ENCODE assay signal across 8 mouse cellular contexts in genomic region chr4:128428303-128429107, GRCm38 (mm10).
DNase-seq lines count a peak whose midpoint lies in the region; ATAC-seq and TF ChIP-seq lines count a peak whose summit lies in the region.

No protein-coding gene starts in this region.

- H3K27me3 ChIP-seq in lung, postnatal 0 days (replicated peaks; ENCODE audit: insufficient read depth, low read length) = no peaks in the 10 kb centered on the region

- peak; percentile 31 for DNase-seq in embryo, embryonic 10 days (ENCODE audit: low spot score)
- no peak for DNase-seq in embryo, embryonic 9.5 days (ENCODE audit: extremely low spot score)
- peak; percentile 61 to 73 for DNase-seq in frontal cortex, postnatal 36 days (ENCODE audit: low spot score in 2 of 2)
- DNase-seq in kidney, adult 11 months = peak; percentile 39
- peak; percentile 52 for DNase-seq in lung, postnatal 0 days (ENCODE audit: low spot score)
- peak; percentile 43 for DNase-seq in right cerebral cortex, postnatal 25 days
- no peak for DNase-seq in adipocyte (ENCODE audit: low spot score)
- DNase-seq in gastrocnemius, postnatal 14 days = no peak

- intact Hi-C loops in gastrocnemius, postnatal 14 days (cut with DNase I; ENCODE audit: low total_unique reads) = no loop called here

- ATAC-seq in lung, postnatal 0 days = peak; percentile 49

- H3K9ac ChIP-seq in lung, postnatal 0 days (replicated peaks; ENCODE audit: low read depth) = no peak overlapping the region

- peak overlapping the region; percentile 47; the same call in 1 of the 2 replicates for H3K27ac ChIP-seq in lung, postnatal 0 days (ENCODE audit: low read length)

- WGBS in lung, postnatal 0 days = 52% methylated on average over 18 of the region's 18 CpGs

- H3K4me1 ChIP-seq in lung, postnatal 0 days (ENCODE audit: insufficient read depth, low read depth, low read length) = peaks cover 5% of the 10 kb centered on the region; the same call in 1 of the 2 replicates

- no peaks in the 10 kb centered on the region for H3K9me3 ChIP-seq in lung, postnatal 0 days (ENCODE audit: low read length)

- peak overlapping the region; percentile 17; the same call in 1 of the 2 replicates for H3K4me2 ChIP-seq in lung, postnatal 0 days (replicated peaks; ENCODE audit: low read depth, low read length)

- TF ChIP-seq EP300 in lung, postnatal 0 days (IDR thresholded peaks at IDR 0.05) = no peak

- peak; percentile 34 for TF ChIP-seq CTCF in lung, postnatal 0 days (IDR thresholded peaks at IDR 0.05)

- H3K36me3 ChIP-seq in lung, postnatal 0 days (ENCODE audit: insufficient read depth, low read length) = no peaks in the 10 kb centered on the region

- H3K4me3 ChIP-seq in lung, postnatal 0 days (ENCODE audit: low read depth, low read length) = no peak overlapping the region

Comparison
In these comparisons a context has a peak if more than half of its experiments do, and no peak if none do; other contexts are left out.
1. DNase-seq: peak in embryo, embryonic 10 days (single experiment), frontal cortex, postnatal 36 days (2 of 2), kidney, adult 11 months (single experiment), lung, postnatal 0 days (single experiment) and right cerebral cortex, postnatal 25 days (single experiment); none in embryo, embryonic 9.5 days (single experiment), adipocyte (single experiment) and gastrocnemius, postnatal 14 days (single experiment).